Mouse (Mus musculus) megakaryocyte progenitor cell, adult 5-6 weeks (primary cell): ENCODE measurements around the gene Zfp74. TPM values are rescaled to one million over a fixed set of nuclear protein-coding genes. Genes with fewer than 3 reads are reported as not detected.

Experiments
- ATAC-seq: replicated peaks from 2 replicates; pipeline ENCODE4 v1.8.0; 2016; ENCODE audit warnings: mild to moderate bottlenecking, moderate TSS enrichment, inconsistent platforms; ENCODE audit not compliant: poor library complexity
- total RNA-seq, 2 experiments: library from RNA; stranded (forward) in 1 of 2; stranded (reverse) in 1 of 2; fragments of 157-497, 149-512 nt in 1 of 2; fragments of 200-1000 nt in 1 of 2; gene quantifications; 2 replicates each; pipeline versions ENCODE4 v1.2.3 to v1.2.4; 2015 to 2017

Gene Zfp74
- total RNA-seq, 2 experiments from 2014 or later = 7.2 to 19.5 TPM

DNA sequence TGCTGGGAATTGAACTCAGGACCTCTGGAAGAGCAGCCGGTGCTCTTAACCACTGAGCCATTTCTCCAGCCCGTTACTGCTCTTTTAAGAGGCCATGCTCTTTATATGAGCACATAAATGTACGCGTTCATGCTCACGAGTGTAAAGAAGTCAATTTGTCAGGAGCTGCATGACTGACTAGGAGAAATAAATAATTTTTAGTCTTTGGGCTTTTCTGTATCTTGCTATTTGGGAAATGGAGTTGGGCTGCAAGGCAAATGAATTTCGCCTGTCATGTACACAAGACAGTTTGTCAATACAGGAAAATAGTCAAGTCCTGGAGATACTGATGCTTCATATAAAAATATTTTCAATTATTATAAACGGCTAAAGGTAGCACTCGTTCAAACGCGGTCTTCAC lies 803 bp downstream of the Zfp74 start:
- no peak for ATAC-seq

DNA sequence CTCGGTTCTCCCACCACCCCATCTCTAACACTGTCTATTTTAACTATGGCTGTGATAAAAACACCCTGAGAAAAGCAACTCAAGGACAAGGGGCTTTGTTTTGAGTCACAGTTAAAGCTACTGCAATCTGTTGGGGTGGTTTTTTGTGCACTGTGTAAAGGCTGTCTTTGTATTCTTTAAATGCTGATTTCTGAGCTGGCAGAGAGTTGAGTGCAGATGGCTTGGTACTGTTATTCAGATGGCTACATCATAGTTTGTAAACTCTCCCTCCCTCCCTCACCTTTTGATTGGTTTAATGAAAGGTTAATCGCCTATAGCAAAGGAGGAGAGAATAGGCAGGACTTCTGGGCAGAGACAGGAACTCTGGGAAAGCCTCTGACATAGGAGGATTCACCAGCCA lies 9.7 kb downstream of the Zfp74 start:
- no peak for ATAC-seq

DNA sequence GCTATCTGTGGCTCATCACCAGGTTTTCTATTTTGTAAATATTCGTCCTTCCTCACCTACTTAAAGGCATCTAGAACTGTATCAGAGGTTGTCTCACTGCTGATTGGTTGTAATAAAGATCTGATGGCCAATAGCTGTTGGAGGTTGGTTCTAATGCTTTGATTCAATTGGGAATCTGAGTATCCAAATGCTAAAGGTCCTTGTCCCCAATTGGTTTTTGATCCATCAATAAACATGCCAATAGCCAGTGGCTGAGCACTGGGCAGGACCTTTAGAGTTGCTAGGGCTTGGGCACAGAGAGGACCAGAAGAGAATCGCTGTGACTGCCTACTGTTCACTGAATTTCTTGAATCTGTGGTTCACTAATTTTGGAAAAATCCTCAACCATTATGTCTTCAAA lies 10.2 kb downstream of the Zfp74 start:
- ATAC-seq = no peak

DNA sequence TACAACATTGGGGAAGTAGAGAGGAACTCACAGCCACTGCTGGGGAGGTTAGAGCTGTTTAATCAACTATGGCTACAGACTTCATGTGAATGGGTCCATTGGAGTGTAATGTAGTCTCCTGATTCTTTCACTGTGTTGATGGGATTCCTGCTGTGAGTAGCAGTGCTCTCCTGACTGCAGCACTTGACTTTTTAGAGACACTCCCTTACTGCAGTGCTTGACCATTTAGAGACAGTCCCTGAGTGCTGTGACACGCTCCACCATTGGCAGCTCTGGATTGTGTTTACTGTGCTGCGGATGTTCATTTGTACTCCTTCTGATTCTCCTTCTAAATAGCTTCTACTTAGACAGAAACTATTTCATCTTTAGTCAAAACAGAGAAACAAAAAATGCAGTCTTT lies 11.1 kb downstream of the Zfp74 start:
- no peak for ATAC-seq

DNA sequence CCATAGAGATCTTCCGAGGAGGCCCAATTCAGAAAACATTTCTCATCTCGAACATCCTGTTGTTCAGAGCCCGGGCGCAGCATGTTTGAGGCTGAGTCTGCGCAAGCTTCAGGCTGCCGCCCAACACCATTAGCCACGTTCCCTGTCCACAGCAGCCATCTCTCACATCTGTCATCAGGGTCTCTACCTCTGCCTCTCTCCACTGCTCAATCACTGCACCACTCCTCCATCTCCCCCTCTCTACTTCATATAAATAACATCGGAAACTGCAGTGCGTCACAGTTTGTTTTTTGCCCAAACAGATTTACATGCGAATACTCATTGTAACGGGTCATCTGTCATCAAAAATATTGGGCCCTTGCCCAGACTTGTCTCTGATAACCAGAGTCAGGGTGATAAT lies 12.9 kb downstream of the Zfp74 start:
- no peak for ATAC-seq

DNA sequence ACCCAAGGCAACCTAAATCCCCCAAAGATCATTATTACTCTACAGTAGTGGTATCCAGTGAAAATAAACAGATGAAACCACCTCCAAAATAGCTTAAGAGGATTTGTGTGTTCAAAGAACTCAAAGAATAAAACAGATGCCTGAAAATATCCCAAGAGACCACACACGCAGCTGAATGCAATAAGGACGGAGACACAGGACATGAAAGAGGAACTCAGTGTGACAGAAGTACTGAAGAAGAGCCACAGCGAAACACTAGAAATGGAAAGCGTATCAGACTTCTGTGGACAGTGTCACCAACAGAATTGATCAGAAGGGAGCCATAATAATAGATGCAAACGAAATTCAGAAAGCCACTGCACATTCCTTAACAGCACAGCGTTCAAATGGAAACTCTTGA lies 15.0 kb downstream of the Zfp74 start:
- no peak for ATAC-seq

DNA sequence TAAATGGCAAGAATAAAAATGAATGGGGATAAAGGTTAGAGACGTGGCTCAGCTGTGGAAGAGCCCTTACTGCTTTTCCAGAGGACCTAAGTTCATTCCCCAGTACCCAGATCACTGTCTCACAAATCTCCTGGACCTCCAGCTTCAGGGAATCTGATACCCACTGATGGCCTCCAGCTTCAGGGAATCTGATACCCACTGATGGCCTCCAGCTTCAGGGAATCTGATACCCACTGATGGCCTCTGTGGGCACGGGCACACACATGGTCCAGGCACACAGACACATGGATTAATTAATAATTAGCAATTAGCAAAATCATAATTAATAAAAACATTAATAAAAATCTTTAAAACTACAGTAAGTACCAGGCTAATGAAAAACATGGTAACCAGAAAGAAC lies 31.1 kb downstream of the Zfp74 start:
- ATAC-seq = no peak

DNA sequence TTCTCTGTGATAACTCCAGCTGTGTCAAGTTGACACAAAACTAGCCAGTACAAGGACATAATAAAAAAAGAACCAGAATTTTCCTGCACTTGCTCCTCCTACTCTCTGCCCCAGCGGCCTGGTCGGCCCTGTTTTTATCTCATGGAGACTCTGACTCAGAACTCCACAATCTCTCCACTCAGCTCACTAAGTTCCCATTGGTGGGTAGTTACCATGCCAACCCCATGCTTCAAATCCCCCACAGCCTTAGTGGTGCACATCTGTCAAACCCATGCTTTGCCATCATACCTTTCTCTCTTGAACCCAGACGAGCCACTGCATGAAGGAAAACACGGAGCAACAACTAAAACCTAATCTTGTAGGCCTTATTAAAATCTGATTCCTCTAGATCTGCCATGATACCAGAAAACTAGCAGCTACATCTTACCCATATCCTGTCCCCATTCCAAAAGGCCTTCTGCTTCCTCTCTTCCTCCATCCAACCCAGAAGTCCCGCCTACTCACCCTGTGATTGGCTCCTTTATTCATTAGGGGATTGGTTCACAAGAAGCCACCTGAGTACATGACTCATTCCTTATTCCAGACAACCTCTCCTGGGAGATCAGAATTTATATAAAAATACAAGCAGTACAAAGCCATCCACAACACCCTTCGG lies 32.3 kb downstream of the Zfp74 start:
- ATAC-seq = no peak

DNA sequence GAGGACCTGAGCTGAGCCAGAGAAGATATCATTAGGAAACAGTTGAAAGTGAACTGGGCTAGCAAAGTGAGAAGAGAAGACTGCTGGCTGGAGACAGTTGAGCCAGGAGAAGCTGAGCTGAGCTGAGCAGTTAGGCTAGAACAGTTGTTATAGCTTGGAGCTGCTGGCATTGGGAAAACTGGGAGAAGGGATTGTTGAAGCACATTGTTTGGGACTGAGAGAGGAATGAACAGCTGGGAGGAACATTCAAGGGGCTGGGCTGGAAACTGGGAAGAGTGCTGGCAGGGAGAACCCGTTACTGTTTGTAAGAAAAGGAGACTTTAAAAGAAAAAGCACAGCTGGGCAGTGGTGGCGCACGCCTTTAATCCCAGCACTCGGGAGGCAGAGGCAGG lies 35.8 kb downstream of the Zfp74 start:
- no peak for ATAC-seq

DNA sequence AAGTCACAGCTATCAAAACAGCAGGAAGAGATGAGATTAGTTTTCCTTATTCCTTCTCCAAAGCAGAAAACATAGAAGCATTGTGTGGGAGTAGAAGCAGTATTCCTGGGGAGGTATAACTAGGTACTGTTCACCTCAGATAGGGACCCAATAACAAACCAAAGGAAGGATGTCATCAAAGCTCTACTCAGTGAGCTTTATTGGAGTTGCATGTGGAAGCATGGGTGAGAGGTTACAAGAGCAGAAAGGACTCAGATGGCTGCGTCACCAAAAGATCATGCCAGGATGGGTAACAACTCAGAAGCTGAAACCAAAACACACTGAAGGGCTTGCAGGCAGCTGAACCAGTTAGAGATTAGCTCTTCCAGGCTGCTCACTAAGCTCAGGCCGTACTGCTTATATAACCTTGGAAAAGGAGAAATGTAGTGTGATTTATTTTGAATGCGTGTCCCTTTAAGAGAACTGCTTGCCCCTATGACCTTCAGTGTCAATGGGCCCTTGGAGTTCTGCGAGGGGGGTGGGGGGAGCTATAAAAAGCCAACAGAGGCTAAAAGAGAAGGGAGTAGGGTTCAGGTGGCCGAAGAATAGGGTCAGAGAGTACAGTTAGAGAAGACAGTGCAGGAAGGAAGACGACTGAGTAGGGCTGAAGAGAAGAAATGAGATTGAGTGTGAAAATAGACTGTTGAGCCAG lies 36.4 kb downstream of the Zfp74 start:
- no peak for ATAC-seq

DNA sequence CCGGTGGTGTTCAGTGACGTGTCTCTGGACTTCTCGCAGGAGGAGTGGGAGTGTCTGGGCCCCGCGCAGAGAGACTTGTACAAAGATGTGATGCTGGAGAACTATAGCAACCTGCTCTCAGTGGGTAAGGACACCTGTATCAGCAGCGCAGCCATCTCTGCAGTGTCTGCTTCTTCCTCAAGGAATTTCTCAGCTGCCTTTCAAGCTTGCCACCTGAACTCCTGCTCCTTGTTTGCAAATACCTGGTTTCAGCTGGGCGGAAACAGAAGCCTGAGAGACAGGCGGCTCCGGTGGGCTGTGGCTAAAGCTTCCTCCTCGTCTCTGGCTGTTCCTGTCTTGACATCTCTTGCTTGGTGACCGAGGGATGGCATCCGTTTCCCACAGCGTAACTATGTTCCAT lies 41.7 kb downstream of the Zfp74 start:
- ATAC-seq = no peak

DNA sequence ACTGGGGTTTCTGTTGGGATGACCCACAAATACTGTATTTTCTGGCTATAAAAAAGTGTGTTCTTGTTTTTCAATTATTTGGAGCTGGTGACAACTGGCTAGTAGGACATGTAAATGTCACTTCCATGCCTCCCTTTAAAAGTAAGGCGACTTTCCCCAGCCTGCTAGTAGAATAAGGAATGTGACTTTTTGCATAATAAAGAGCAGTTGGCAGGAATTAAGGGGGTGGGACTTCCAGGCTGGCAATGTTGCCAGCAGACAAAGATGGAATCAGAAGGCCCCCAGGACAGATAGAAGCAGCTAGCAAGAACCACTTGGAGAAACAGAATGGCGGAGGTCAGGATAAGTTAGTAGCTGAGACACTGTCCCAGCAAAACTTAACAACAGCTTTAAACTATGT lies 43.6 kb downstream of the Zfp74 start:
- ATAC-seq = no peak

DNA sequence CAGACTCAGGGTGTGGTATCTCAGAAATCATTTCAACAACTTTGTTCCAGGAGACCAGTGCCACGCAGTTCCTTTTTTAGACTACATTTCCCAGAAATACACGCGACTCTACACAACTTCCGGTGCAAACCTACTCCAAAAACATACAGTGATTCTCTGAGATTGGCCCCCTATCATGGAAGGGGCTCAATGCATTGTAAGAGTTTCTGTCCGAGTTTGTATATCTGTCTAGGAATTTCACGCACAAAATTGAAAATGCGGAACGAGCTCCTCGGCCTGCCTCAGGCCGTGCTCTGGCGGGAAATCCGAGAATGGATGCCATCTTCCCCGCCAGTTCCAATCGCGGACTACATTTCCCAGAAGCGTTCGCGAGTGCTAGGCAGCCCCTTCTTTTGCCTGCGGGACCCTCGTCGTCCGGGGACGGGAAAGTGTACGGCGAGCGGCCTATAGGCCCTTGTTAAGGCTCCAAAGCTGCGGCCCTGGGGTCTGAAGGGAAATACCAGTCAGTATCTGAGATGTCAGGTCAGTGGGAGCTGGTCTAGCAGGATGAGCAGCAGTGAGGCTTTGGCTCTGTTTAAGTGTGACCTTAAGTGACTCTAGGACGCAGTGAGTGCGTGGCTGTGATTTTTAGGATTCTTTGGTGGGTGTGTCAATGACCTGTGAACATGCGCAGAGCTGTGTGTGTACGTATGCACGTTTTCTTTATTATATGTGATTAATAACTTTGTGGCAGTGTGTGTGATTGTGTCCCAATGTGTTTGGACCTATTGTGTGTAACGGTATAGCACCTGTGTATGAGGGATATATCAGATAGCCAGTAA lies 45.5 kb downstream of the Zfp74 start, which contains the start of gene Zfp383:
TSS of gene Zfp383 (plus strand) at position 94 of the 821 bp plus-strand sequence.
- peak; percentile 78 for ATAC-seq

DNA sequence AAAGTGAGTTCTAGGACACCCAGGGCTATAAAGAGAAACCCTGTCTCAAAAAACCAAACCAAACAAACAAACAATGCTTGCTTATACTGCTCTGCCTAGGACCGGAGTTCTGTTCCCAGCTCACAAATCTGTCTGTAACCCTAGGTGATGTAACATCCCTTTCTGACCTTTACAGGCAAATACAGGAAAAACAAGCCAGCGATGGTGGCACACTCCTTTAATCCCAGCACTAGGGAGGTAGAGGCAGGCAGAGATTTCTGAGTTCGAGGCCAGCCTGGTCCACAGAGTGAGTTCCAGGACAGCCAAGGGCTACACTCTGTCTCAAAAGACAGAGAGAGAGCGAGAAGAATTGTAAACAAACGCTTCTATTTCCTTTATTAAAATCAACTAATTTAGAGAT lies 46.7 kb downstream of the Zfp74 start:
- ATAC-seq = no peak

DNA sequence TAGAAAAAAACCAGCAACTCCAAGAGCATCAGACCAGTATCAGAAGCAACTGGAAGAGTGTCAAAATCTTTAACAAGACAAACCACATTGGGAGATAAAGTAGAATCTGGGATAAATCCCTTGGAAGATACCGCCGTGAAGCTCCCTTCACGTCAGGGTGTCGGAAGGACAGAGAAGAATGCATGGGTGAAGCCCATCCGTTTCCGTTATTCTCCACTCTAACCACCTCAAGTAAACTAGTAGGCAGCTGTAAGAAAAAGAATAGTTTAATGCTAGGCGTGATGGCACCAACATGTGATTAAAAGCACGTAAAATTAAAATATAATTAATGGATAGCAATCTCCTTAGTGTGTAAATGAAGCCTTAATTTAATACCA lies 47.2 kb downstream of the Zfp74 start:
- no peak for ATAC-seq

DNA sequence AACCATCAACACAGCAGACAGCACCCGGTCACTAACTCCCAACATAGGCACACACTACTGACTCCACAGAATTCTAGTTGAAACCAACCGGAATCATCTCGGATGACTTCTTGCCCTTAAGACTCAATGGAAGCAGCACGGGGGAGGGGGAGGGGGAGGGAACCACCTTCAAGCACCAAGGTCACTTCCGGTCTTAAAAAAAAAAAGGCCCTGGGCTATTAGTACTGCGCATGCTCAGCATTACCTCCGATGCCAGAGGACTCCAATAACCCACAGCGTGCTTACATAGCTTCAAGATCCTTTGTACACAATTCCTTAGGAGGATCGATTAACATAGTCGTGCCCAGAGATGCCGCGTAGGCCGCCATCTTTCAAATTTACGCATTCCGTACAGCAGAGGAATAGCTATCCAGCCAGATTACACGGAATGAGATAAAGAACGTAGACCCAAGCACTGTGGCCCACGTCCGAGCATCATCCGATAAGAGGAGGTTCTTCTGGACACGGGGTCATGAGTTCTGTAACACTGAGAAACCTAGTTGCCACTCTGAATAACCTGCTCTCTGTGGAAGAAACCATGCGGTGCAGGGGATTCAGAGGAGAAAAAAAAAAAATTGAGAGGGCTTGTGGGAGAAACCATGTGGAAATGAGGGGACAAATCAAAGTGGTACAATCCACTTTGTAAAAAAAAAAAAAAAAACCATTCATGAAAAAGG lies 47.8 kb downstream of the Zfp74 start, which contains the start of gene Zfp27:
TSS of gene Zfp27 (minus strand) at position 607 of the 716 bp plus-strand sequence.
- ATAC-seq = peak; percentile 76

DNA sequence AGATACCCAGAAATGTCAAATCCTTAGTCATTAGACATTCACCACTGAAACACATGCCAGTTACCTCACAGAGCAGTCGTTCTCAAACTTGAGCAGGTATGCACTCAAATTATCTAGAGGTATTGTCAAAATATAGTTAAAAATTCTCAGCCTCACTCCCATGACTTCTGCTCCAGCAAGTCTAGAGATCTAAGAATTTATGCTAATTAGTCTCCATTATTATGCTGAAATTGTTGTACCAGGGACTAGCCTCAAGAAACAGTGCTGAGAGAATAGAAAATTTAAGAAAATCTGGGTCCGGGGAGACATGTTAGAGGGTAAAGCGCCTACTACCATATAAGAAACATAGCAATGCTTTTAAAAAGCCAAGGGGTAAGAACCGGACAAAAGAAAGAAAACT lies 49.8 kb downstream of the Zfp74 start:
- ATAC-seq = no peak

DNA sequence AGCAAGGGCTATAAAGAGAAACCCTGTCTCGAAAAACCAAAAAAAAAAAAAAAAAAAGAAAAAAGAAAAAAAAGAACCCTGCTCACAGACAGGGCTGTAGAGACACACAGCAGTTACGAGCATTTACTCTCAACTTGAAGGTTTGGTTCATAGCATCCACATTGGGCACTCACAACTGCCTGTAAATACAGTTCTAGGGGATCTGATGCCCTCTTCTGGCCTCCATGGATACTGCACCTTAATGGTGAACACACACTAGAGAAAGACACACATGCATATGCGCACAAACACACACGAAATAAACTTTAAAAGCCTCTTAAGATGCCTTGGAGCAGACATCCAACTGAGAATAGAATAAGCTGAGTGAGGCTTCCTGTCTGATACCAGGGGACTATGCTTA lies 55.5 kb downstream of the Zfp74 start:
- ATAC-seq = no peak

DNA sequence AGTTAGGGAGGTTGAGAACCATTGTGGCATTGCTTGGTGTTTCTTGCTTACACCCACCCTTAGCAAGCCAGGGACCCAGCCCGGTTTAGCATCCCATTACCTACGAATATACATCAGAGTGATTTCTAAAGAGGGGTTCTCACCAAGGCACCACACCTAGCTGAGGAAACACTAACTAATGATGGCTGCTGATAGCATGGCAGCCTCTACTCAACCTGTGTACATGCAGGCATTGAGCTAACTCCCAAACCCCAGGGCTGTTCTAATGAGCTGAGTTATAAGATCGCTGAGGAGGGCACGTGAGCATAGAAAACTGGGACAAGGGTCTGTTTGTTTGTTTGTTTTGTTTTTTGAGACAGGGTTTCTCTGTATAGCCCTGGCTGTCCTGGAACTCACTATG lies 61.1 kb downstream of the Zfp74 start:
- no peak for ATAC-seq

DNA sequence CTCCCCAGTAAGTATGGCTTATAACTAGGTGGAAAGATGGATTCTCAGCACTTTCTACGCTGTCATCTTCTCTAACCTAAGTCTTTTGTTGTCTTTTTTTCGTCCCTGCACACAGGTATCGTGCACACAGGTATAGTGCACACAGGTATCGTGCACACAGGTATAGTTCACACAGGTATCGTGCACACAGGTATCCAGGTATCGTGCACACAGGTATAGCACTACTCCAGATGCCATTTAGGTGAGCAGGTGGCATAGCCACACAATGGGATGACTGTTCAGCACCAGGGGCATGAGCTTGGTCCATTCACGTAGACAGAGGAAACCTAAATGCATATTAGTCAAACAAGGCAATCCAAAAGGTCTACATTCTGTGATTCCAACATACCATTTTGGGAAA lies 63.4 kb downstream of the Zfp74 start:
- no peak for ATAC-seq

DNA sequence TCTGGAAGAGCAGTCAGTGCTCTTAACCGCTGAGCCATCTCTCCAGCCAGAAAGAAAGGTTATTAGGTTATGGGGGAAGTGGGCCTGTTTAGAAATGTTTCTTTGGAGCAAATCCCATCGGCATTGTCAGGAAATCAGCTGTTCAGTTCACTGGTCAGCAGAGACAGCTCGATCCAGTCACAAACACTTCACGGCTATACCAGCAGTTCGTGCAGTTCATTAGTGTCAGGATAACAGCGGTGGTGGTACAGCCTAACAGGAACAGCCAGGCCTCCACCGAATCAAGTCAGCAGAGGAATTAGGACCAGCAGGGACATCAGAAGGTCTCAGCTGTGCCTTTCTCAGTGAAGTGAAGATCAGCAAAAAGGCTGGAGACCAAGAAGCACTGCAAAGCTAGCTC lies 73.0 kb downstream of the Zfp74 start:
- ATAC-seq = no peak
